Mouse (Mus musculus) heart, adult 10 weeks (tissue): ENCODE data around the gene Ttc9. TPM values are rescaled to one million over a fixed set of nuclear protein-coding genes. Genes with fewer than 3 reads are reported as not detected.

Source experiments
- polyA plus RNA-seq: library from polyadenylated mRNA; stranded (reverse); fragments of 350-450 nt; fragmentation: Illumina TruSeq; extraction: RNeasy Lipid Tissue Mini Kit (QIAGEN cat#74804); gene quantifications from one replicate; pipeline ENCODE4 v1.2.3, GENCODE M21; 2014; ENCODE audit warnings: low read depth, low replicate concordance

Ttc9 gene
- 2.4 TPM for polyA plus RNA-seq

GRCm38 (mm10) chr12:81630915-81631660, at the start of gene Ttc9:
Gene Ttc9, plus strand, starts transcription at chr12:81631249.

GRCm38 (mm10) chr12:81594902-81595671, 36.0 kb upstream of the Ttc9 start, which contains the start of gene Med6:
Gene Med6, minus strand, starts transcription at chr12:81595008.

Other genes with a start within 250 kb of the Ttc9 start
- gene Adam4, start 209.3 kb upstream of the Ttc9 start, polyA plus RNA-seq = 0.34 TPM
- 92.2 TPM for gene Cox16, start 146.1 kb upstream of the Ttc9 start, polyA plus RNA-seq
- gene Gm20498, start 98.3 kb upstream of the Ttc9 start, polyA plus RNA-seq = 18.7 TPM
- gene Synj2bp, start 98.3 kb upstream of the Ttc9 start, polyA plus RNA-seq = 41.5 TPM
- not detected for gene Adam21, start 62.8 kb upstream of the Ttc9 start, polyA plus RNA-seq
- gene Med6, start 36.2 kb upstream of the Ttc9 start, polyA plus RNA-seq = 17.5 TPM
- 0.08 TPM for gene Map3k9, start 149.9 kb downstream of the Ttc9 start, polyA plus RNA-seq
- 41.8 TPM for gene Pcnx, start 228.8 kb downstream of the Ttc9 start, polyA plus RNA-seq